Mouse (Mus musculus) lung, adult 2 months (tissue): ENCODE data around the gene Lmna.

Experiments used
- CTCF ChIP-seq: fragments of 200-500 bp; IDR thresholded peaks from 2 replicates; pipeline ENCODE4 v1.5.1; 2011; ENCODE audit warnings: mild to moderate bottlenecking, low read length, control low read depth; ENCODE audit not compliant: insufficient read depth
- POLR2A ChIP-seq: fragments of 200-500 bp; IDR thresholded peaks from 2 replicates; pipeline ENCODE4 v1.6.1; 2011; ENCODE audit warnings: low read depth, mild to moderate bottlenecking, control low read depth, low read length, borderline replicate concordance; ENCODE audit errors: extremely low read depth

- TF ChIP-seq CTCF (no peak), POLR2A (no peak)
Observed at GRCm38 (mm10) chr3:88552082-88552645, 42.4 kb upstream of the Lmna start.
